Mouse (Mus musculus) myocyte (in vitro differentiated cells): ENCODE measurements around the gene Gnb5. TPM values are rescaled to one million over a fixed set of nuclear protein-coding genes. Genes with fewer than 3 reads are reported as not detected.

Source experiments
- H3K27me3 ChIP-seq: one replicate; pipeline ENCODE4 v1.6.1; 2011; ENCODE audit not compliant: control insufficient read depth, insufficient read depth, insufficient read length
- H3K36me3 ChIP-seq: one replicate; pipeline ENCODE4 v1.6.1; 2011; ENCODE audit not compliant: control insufficient read depth, insufficient read depth
- H3K4me2 ChIP-seq: one replicate; pipeline ENCODE4 v1.6.1; 2011; ENCODE audit warnings: low read depth, control low read depth
- H3K4me3 ChIP-seq: one replicate; pipeline ENCODE4 v1.5.1; 2011; ENCODE audit warnings: mild to moderate bottlenecking, control low read depth, moderate library complexity
- H3K79me2 ChIP-seq: one replicate; pipeline ENCODE4 v1.6.1; 2011; ENCODE audit not compliant: control insufficient read depth, insufficient read depth
- H3ac ChIP-seq: one replicate; pipeline ENCODE4 v1.6.1; 2011; ENCODE audit not compliant: control insufficient read depth, insufficient read length
- CEBPB ChIP-seq: IDR thresholded peaks from 2 replicates; pipeline ENCODE4 v1.6.1; 2011; ENCODE audit warnings: mild to moderate bottlenecking, moderate library complexity; ENCODE audit not compliant: poor library complexity, insufficient read depth, severe bottlenecking
- E2F4 ChIP-seq: IDR thresholded peaks from one replicate; pipeline ENCODE4 v1.6.1; 2011; ENCODE audit warnings: mild to moderate bottlenecking, control low read depth, moderate library complexity; ENCODE audit not compliant: insufficient read depth
- MAX ChIP-seq: IDR thresholded peaks from one replicate; pipeline ENCODE4 v1.6.1; 2011; ENCODE audit warnings: low read depth, mild to moderate bottlenecking, control low read depth
- MYOD1 ChIP-seq, 3 experiments: IDR thresholded peaks; one replicate each; pipeline ENCODE4 v1.6.1; 2011; ENCODE audit warnings: control low read depth in 2 of 3, low read depth in 2 of 3, mild to moderate bottlenecking in 2 of 3, moderate library complexity in 1 of 3; ENCODE audit not compliant: insufficient read length in 2 of 3, control insufficient read depth in 1 of 3
- MYOG ChIP-seq, 3 experiments: IDR thresholded peaks; one replicate each; pipeline ENCODE4 v1.6.1; 2011; ENCODE audit warnings: control low read depth in 2 of 3, low read depth in 2 of 3, mild to moderate bottlenecking in 2 of 3; ENCODE audit not compliant: insufficient read length in 2 of 3, control insufficient read depth in 1 of 3, insufficient read depth in 1 of 3
- POLR2A ChIP-seq: IDR thresholded peaks from one replicate; pipeline ENCODE4 v1.6.1; 2011; ENCODE audit warnings: low read depth, mild to moderate bottlenecking, control low read depth, moderate library complexity; ENCODE audit not compliant: insufficient read length
- POLR2AphosphoS2 ChIP-seq: IDR thresholded peaks from one replicate; pipeline ENCODE4 v1.6.1; 2011; ENCODE audit warnings: low read depth, control low read depth; ENCODE audit not compliant: insufficient read length
- REST ChIP-seq: IDR thresholded peaks from one replicate; pipeline ENCODE4 v1.6.1; 2011; ENCODE audit warnings: mild to moderate bottlenecking, control low read depth, moderate library complexity; ENCODE audit not compliant: insufficient read depth, insufficient read length
- SRF ChIP-seq: IDR thresholded peaks from one replicate; pipeline ENCODE4 v1.6.1; 2011; ENCODE audit warnings: low read depth; ENCODE audit not compliant: control insufficient read depth, insufficient read length
- TCF12 ChIP-seq: IDR thresholded peaks from one replicate; pipeline ENCODE4 v1.6.1; 2011; ENCODE audit warnings: mild to moderate bottlenecking, control low read depth; ENCODE audit not compliant: poor library complexity, insufficient read depth, severe bottlenecking
- TCF3 ChIP-seq: IDR thresholded peaks from one replicate; pipeline ENCODE4 v1.6.1; 2011; ENCODE audit warnings: low read depth, control low read depth; ENCODE audit not compliant: insufficient read length
- USF1 ChIP-seq: IDR thresholded peaks from one replicate; pipeline ENCODE4 v1.6.1; 2011; ENCODE audit warnings: low read depth, mild to moderate bottlenecking, control low read depth, moderate library complexity
- polyA plus RNA-seq: library from polyadenylated mRNA; unstranded; fragments of >200 nt; fragmentation: generic; extraction: Trizol; gene quantifications from one replicate; pipeline ENCODE4 v1.2.1, GENCODE M21; 2012; ENCODE audit warnings: missing spikeins

Gene Gnb5
- polyA plus RNA-seq, 1 experiment = 24.3 TPM

DNA sequence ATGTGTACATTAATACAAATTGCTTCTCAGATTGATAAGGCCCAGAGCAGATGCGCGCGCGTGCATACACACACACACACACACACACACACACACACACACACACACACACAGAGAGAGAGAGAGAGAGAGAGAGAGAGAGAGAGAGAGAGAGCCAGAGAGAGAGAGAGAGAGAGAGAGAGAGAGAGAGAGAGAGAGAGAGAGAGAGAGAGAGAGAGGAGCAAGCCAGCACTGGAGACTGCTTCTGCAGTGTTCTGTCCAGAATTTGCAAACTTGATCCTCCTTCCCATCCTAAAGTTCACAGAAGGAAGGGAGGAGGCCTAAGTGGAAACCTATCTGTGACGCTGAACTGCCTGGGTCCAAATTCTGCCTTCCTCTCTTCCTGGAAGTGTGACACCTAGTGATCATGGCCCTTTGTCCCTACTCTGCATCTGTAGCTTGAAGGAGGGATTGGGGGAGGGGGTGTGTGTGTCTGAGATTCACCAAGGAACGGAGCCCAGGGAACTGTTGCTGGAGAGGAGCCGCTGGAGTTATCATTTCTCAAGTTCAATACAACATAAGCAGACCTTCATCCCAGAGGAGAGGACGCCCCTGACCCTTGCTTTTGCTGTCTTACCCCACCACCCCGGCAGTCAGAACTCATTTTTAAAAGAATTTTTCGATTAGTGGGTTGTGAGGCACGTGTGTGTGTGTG is 7.2 kb downstream of the Gnb5 start:
- Histone ChIP-seq H3ac (peak overlapping the region; percentile 19), H3K79me2 (no peaks in the 10 kb centered on the region), H3K4me2 (peak overlapping the region; percentile 65), H3K27me3 (no peaks in the 10 kb centered on the region), H3K36me3 (no peaks in the 10 kb centered on the region), H3K4me3 (peak overlapping the region; percentile 53)
- TF ChIP-seq MYOD1 (IDR thresholded peaks at IDR 0.05; ENCODE audit: control insufficient read depth in 1 of 3, insufficient read length in 2 of 3, low read depth in 2 of 3) = no peak
- TF ChIP-seq USF1 = no peak
- no peak for TF ChIP-seq TCF12
- no peak for TF ChIP-seq CEBPB
- TF ChIP-seq MYOG (IDR thresholded peaks at IDR 0.05; ENCODE audit: control insufficient read depth in 1 of 3, insufficient read depth in 1 of 3, insufficient read length in 2 of 3, low read depth in 2 of 3) = no peak
- no peak for TF ChIP-seq TCF3
- TF ChIP-seq E2F4 = no peak
- no peak for TF ChIP-seq POLR2AphosphoS2
- TF ChIP-seq SRF = no peak

DNA sequence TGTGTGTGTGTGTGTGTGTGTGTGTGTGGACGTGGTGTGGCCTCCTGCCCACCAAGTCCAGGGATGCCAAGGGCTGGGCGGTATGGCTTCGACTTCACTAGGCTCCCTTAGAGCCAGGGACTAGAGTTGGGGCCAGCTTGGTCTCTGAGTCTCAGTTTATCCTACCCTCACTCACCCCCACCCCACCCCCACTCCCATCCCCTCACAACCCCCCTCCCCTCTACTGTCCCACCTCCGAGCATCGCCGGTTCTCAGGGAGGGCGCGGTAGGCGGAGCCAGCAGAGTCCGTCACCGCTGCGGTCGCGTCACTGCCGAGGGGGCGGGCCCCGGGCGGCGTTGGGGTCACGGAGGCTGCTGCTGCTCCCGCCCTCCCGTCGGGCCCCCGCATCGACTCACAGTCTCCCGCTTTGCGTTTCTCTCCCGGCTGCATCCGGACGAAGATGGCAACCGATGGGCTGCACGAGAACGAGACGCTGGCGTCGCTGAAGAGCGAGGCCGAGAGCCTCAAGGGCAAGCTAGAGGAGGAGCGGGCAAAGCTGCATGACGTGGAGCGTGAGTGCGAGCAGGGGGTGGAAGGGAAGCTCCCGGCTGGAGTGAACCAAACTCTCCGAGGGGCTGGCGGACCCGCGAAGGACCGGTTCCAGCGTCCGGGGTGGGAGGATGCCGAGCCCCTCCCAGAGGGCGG is 7.9 kb downstream of the Gnb5 start:
- H3K36me3 ChIP-seq = no peaks in the 10 kb centered on the region
- no peak for TF ChIP-seq SRF
- TF ChIP-seq POLR2A = peak; percentile 54
- TF ChIP-seq TCF3 = peak; percentile 5
- no peaks in the 10 kb centered on the region for H3K27me3 ChIP-seq
- H3K4me3 ChIP-seq = peak overlapping the region; percentile 53
- no peaks in the 10 kb centered on the region for H3K79me2 ChIP-seq
- H3ac ChIP-seq = peak overlapping the region; percentile 19
- H3K4me2 ChIP-seq = peak overlapping the region; percentile 86

DNA sequence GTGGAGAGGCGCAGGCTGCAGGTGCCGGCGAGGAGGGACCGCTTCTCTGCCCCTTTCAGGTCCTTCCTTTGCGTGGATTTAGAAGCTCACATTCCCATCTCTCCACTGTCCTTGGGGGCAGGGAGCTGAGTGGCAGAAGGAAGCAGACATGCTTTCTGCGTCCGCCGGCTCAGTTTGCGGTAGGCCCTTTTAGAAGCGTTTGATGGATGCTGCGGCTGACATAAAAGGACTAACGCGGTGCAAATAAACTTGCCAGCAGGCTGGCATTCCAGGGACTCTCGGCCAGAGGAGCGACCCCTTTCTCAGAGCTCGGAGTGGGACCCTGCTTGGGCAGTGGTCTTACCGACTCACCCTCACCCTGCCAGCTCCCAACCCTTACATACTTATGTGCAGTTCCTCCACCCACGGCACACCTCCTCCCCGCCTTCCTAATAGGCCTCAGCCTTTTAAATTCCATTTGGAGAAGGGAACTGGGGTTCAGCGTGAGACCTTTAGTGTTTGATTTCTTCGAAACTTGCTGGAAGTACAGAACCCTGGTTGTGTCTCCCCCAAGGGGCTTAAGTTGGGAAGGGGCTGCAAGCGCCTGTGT is 8.5 kb downstream of the Gnb5 start:
- Histone ChIP-seq H3K4me2 (peak overlapping the region; percentile 86), H3ac (peak overlapping the region; percentile 19), H3K27me3 (no peaks in the 10 kb centered on the region), H3K4me3 (peak overlapping the region; percentile 53), H3K36me3 (no peaks in the 10 kb centered on the region), H3K79me2 (no peaks in the 10 kb centered on the region)
- TF ChIP-seq USF1 (no peak), CEBPB (no peak), SRF (no peak), E2F4 (no peak), POLR2A (no peak), POLR2AphosphoS2 (no peak), MAX (no peak)

GRCm38 (mm10) chr9:75315238-75315637 is 9.2 kb downstream of the Gnb5 start:
- peak overlapping the region; percentile 53 for H3K4me3 ChIP-seq
- no peak overlapping the region for H3ac ChIP-seq
- TF ChIP-seq USF1 = peak; percentile 19
- no peak for TF ChIP-seq MAX
- H3K36me3 ChIP-seq = no peaks in the 10 kb centered on the region
- peak overlapping the region; percentile 86 for H3K4me2 ChIP-seq
- H3K27me3 ChIP-seq = no peaks in the 10 kb centered on the region
- no peaks in the 10 kb centered on the region for H3K79me2 ChIP-seq

GRCm38 (mm10) chr9:75316771-75317170 is 10.7 kb downstream of the Gnb5 start:
- Histone ChIP-seq H3K79me2 (no peaks in the 10 kb centered on the region), H3K36me3 (no peaks in the 10 kb centered on the region), H3K4me2 (no peak overlapping the region), H3ac (no peak overlapping the region), H3K27me3 (no peaks in the 10 kb centered on the region), H3K4me3 (no peak overlapping the region)
- TF ChIP-seq MAX = no peak
- TF ChIP-seq TCF3 = no peak
- no peak for TF ChIP-seq CEBPB
- TF ChIP-seq REST = no peak
- TF ChIP-seq MYOD1 (IDR thresholded peaks at IDR 0.05; ENCODE audit: control insufficient read depth in 1 of 3, insufficient read length in 2 of 3, low read depth in 2 of 3) = no peak
- no peak for TF ChIP-seq TCF12
- TF ChIP-seq MYOG (IDR thresholded peaks at IDR 0.05; ENCODE audit: control insufficient read depth in 1 of 3, insufficient read depth in 1 of 3, insufficient read length in 2 of 3, low read depth in 2 of 3) = no peak
- TF ChIP-seq SRF = no peak
- no peak for TF ChIP-seq E2F4
- TF ChIP-seq USF1 = no peak
- TF ChIP-seq POLR2A = no peak
- TF ChIP-seq POLR2AphosphoS2 = no peak
